Mouse (Mus musculus) cerebellum, postnatal 14 days (tissue): Measurements from ENCODE around the gene Olfr292.
A peak's percentile ranks its signal among the peaks of the same experiment; 100 is the strongest.

Experiments used
- DNase-seq, 2 experiments: peaks; one replicate each; pipeline ENCODE4 v3.0.0; 2021; ENCODE audit warnings: mixed read lengths in 2 of 2

Gene Olfr292

DNA sequence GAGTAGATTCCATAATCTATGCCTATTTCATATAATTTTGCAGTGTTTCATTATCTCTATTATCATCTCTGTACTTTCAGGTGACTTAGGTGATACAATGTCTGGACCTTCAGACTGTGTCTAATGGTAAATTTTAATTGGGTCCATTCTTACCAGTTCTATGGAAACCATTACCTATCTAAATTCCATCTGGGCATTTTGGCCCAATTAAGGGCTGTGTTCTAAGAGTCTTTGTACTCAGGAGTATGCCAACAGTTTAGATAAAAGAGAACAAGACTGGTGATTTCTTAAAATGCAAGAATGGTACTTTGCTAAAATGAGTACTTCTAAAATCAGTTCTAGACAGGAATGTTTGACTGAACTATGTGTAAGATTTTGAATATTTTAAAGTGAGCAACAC lies at the start of gene Olfr292:
Gene Olfr292, plus strand, starts transcription at position 301 of the 400 bp plus-strand sequence.
- no peak for DNase-seq

DNA sequence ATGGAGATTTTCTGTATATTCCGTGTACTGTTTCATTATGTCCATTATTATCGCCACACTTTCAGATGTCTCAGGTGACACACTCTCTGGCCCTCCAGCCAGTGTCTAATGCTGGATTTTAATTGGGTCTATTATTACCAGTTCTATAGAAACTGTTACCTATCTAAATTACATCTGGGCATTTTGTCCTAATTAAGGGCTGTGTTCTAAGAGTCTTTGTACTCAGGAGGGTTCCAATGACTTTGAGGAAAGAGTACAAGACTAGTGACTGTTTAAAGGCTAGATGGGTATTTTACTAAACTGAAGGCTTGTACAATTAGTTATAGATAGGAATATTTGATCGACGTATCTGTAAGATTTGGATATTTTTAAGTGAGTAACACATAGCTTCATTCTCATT lies 39.4 kb upstream of the Olfr292 start, which contains the start of gene Olfr293:
Gene Olfr293, plus strand, starts transcription at position 301 of the 400 bp plus-strand sequence.
- no peak for DNase-seq

DNA sequence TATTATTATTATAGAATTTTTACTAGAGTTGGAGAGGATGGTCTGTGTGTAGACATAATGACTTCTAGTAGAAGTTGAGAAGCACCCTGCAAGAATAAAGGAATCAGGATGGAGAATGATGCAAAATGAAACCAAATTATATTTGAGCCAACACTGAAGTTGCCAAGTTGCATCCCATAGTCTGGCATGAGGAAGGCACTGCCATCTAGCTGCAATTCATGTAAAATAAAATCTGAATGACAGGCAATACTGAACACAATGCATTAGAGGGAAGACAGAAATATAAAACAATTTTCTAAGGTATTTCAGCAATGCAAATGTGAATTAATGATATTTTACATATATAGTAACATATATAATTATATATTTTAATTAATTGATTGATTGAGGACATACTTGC lies 36.9 kb downstream of the Olfr292 start:
- DNase-seq = peak in 1 of 2 experiments; percentile 0
